Mouse (Mus musculus) bone marrow, adult 2 months (tissue): Measurements from ENCODE around the gene Rpain.

ENCODE experiments used
- CTCF ChIP-seq: fragments of 200-500 bp; IDR thresholded peaks from 2 replicates; pipeline ENCODE4 v1.5.1; 2011; ENCODE audit warnings: low read length, control low read depth; ENCODE audit not compliant: control insufficient read depth, insufficient read depth
- POLR2A ChIP-seq: fragments of 200-500 bp; IDR thresholded peaks from 2 replicates; pipeline ENCODE4 v1.6.1; 2011; ENCODE audit warnings: low read depth, mild to moderate bottlenecking, control low read depth, low read length, borderline replicate concordance; ENCODE audit not compliant: control insufficient read depth

DNA sequence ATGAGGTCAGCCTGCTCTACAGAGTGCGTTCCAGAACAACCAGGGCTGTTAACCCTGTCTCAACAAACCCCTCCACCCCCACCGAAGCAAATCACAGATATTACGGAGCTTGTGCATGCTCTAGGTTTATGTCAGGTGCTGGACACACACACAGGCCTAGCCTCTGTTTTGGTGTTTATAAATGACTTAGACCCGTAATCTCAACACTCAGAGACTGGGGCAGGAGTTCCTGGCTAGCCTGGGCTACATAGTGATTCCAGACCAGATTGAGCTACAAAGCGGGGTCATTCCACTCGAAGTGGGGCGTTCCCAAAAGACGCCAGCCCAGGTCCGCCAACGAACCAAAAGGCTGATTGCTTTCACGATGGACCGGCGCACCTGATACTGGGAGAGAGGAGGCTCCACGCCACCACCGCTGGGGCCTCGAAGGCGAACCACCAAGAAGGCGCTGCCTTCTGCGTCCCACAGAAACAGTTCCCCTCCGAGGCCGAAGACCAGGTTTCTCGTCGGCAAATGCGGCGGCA is 680 bp upstream of the Rpain start:
- TF ChIP-seq POLR2A: no peak
- no peak for TF ChIP-seq CTCF
